Mouse (Mus musculus) G1E-ER4 (cell line): ENCODE results near the gene Trpc1. TPM values are rescaled to one million over a fixed set of nuclear protein-coding genes. Genes with fewer than 3 reads are reported as not detected.

Experiments
- GATA1 ChIP-seq: IDR thresholded peaks from one replicate; pipeline ENCODE4 v1.8.0; 2012; ENCODE audit warnings: low read length, inconsistent platforms
- polyA plus RNA-seq: library from polyadenylated mRNA; stranded (reverse); fragments of >175 nt; gene quantifications from 2 replicates; pipeline ENCODE4 v1.2.3, GENCODE M21; 2012

The Trpc1 gene
- polyA plus RNA-seq, 1 experiment: not detected

DNA sequence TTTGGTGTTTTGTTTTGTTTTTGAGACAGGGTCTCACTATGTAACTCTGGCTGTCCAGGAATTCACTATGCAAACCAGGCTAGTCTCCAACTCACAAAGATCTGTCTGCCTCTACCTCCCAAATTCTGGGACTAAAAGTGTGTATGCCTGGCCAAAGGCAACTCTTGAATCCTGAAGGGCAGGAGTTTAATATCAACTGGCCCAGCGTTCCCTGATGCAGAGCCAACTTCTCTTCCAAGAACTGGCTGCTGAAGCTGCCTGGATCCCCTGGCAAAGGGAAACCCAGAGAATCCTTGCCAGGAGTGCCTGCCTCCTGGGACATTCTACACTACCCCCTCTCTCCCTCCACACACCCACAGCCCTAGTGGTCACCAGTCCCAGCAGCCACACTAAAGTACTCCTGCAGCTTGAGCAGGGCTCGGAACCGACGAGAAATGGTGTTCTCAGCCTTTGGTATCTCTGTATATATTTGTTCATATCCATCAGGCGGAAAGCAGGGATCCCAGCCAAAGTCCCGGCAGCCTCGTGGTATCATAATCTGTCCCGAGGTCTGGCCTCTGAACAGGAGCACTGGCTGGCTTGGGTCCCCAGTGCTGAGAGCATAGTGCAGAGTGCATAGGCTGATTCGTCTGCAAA lies 75.0 kb downstream of the Trpc1 start:
- no peak for TF ChIP-seq GATA1

DNA sequence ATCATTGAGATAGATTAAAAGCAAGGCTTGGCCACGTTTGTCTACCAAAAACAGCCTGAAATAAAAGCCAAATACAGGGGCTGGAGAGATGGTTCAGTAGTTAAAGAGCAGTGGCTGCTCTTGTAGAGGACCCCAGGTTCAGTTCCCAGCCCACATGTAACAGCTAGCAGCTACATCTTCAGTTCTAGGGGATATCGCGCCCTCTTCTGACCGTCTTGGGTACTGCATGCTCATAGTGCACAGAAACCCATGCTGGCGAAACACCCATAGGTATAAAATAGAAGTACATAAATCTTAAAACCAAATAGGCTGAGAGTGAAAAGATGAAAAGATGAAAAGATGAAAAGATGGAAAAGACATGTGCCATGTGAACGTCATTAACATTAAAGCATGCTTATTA lies 77.4 kb downstream of the Trpc1 start:
- TF ChIP-seq GATA1: no peak

DNA sequence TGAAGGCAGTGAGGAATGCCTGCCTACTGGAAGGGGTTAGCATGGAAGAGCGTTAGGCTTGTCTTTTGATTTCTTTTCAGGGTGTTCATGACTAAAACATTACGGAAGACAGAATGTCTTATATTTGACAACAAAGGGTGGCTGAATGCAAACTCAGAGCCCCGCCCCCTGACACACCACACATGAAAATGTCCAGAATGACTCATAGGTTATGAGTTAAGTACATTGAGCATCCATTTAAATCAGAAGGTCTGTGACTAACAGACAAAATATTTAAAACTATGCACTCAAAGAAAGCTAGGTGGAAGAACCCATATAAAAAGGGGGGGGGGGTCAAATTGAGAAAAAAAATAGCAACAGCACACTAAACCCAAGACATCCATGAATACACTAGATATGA lies 77.8 kb downstream of the Trpc1 start:
- no peak for TF ChIP-seq GATA1

DNA sequence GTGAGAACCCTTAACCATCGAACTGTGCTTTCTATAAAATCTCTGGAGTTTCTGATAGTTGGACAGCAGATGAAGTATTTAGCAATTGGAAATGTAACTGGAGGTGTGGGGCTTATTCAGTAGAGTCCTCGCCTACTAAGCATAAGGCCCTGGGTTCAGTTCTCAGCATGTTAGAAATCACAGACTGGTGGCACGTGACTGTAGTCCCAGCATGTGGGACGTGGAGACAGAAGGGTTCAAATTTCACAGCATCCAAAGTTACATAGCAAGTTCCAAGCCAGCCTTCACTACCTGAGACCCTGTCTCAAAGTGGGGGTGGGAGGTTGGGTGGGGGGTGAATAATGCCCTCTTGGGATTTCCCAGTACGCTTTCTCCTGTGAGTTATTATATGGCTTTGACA lies 81.9 kb downstream of the Trpc1 start:
- no peak for TF ChIP-seq GATA1

DNA sequence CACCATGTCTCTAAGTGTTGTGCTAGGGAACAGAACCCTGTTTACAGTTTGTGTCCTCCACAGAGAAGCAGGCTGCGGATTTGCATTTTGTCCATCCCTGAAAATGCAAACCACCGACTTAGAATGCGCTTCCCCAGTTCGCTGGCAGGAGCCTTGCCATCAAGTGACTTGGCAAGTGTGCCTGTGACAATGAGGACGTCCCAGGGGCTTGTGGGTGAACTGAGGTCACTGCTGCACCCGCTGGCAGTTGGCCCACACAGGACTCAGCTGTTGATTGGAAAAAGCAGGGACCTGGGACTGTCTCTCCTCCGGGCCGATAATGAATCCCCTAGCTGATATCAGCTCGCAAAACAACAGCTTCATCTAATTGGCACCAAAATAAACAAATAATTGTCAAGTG lies 82.3 kb downstream of the Trpc1 start:
- TF ChIP-seq GATA1: no peak

DNA sequence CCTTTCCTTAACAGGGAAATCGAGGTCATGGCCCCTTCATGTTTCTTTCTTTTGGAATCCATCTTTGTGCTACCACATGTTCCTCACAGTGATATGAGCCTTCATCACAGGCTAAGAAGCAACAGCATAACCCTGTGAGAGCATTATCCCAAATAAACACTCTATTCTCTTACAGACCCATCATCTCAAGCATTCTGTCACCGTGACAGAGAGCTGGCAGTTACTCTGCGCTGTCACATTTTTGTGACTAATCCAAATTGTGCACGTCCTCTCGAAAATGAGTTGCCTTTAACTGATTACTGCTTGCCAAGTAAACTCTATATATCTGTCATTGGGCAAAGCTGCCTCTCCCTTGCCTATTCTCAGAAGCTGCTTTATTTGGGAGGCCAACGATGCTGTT lies 84.3 kb downstream of the Trpc1 start:
- no peak for TF ChIP-seq GATA1

DNA sequence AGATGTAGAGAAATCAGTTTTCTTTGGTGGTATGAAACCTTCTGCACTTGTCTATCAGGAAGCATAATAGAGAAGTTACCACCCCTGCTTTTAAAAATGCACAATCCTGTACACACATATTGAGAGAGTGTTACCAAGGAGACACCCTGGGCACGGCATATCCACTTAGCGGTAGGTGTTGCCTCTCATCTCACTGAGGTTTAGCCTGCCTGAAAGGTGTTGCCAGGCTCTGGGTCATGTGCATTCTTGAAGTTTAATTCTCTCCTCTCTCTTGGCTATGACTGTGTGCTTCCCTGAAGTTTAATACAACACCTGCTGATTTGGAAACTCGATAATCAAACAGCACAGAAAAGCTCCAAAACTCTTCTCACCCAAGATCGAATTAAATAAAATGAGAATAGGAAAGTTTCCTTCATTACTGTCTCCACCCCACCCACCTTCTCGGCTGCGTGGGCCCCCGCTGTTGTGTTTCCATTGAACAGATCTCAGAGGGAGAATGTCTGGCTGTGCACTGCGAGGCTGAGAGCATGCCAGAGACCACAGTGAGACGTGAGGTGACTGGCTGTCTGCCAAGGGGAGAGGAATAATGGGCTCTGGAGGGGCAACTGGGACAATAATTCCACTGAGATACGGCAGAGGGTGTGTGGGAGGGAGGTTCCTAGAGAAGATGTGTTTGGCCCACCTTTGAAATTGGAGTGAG lies 85.7 kb downstream of the Trpc1 start:
- no peak for TF ChIP-seq GATA1

DNA sequence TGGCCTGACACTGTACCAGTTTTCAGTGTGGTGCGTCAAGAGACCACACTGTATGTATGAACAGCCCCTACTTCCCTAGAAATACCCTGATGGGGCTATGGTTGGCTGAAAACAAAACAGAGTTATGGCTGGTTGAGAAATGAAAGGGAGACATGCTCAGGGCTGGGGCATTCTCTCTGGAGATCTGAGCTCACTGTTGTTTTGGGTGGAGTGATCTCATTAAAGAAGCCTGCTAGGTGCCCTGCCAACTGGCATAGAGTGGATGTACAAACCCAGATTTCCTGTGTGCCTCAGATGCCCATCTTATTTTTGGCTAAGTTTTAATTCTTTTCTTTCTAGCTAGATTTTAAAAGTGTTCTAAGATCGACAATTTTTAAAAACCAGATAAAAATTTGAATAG lies 92.2 kb downstream of the Trpc1 start:
- TF ChIP-seq GATA1: no peak

Other genes starting within 250 kb of the Trpc1 start
- 6.1 and 9.0 TPM in 2 replicates for gene U2surp, start 238.4 kb downstream of the Trpc1 start, polyA plus RNA-seq
- gene Paqr9, start 190.7 kb downstream of the Trpc1 start, polyA plus RNA-seq: not detected in 2 replicates
- not detected in 2 replicates for gene Pcolce2, start 112.8 kb downstream of the Trpc1 start, polyA plus RNA-seq
- gene Pls1, start 94.9 kb upstream of the Trpc1 start, polyA plus RNA-seq: not detected in 2 replicates
- 5.3 and 9.1 TPM in 2 replicates for gene Atr, start 107.2 kb upstream of the Trpc1 start, polyA plus RNA-seq
- 3.5 and 3.7 TPM in 2 replicates for gene Xrn1, start 204.4 kb upstream of the Trpc1 start, polyA plus RNA-seq